Mouse (Mus musculus): ENCODE data around the gene Pla2g3. TPM values are rescaled to one million over a fixed set of nuclear protein-coding genes. Genes with fewer than 3 reads are reported as not detected.

Pla2g3 gene
- total RNA-seq, 1 experiment from 2014 or later = not detected

DNA sequence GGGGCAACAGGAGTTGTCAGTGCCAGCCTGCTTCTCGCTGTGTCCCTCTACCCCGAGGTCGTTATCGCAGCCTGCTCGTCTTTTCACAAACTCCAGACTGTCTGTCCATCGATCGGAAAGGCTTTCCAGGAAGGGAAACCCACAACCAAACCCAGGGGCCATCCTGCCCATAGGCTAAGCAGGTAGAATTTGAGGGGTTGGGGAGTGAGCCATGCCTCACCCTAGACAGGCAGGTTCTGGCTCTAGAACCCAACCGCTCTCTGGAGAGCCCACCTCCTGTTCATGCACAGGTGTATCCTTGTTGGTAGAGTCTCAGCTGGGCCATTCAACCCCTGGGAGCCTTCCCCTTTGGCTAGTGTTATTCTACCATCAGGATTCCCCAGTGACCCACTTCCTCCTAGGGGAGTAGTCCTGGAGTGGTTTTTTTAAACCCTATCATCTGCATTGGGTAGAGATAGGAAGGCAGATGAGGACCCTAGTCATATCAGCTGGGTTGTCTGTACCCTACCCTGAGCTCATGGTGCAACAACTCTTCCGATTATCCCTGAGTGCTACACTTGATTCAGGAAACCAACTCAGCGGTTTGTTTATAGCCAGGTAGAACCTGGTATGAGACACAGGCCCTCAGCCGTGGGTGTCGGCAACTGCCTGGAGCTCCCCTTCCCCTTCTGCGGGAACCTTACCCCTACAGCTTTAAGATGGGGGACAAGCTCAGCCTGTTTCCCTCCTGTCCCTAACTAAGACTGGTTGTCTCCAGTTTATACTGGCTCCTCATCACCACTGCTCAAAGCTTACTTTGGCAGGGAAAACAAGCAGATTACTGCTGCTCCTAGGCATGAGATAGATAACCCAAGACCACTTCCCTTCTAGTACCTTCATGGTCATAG is 30.0 kb downstream of the Pla2g3 start:
- no peak for ATAC-seq (replicated peaks; ENCODE audit: low read depth, poor library complexity, severe bottlenecking)

DNA sequence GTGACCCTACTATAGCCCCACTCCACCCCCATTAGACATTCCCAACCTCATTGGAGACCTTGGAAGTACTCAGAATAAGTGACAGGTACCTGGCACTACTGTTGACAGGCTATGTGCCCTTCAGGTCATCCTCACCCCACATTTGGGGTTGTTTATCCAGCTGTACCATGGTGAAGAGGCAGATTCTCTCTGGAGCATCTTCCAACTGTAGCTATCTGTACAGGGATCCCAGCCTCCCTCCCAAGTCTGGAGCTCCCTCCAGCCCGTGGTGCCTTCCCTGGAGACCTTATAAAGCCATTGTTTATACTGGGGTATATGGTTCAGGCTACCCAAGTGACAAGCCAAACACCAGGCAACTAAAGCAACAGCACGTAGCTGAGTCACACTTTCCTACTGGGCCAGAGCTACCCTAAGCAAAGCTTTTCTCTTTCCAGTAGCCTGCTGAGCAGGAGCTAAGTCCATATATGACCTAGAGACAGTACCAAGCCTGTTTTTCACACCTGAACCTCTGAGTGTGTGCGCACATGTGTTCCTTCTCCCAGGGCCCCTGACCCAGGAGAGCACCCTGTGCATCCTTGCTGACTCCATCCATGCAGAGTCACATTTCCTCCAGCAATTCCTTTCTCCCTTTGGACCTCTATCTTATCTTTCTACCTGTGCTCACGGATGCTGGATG is 31.1 kb downstream of the Pla2g3 start:
- no peak for ATAC-seq (replicated peaks; ENCODE audit: low read depth, poor library complexity, severe bottlenecking)

DNA sequence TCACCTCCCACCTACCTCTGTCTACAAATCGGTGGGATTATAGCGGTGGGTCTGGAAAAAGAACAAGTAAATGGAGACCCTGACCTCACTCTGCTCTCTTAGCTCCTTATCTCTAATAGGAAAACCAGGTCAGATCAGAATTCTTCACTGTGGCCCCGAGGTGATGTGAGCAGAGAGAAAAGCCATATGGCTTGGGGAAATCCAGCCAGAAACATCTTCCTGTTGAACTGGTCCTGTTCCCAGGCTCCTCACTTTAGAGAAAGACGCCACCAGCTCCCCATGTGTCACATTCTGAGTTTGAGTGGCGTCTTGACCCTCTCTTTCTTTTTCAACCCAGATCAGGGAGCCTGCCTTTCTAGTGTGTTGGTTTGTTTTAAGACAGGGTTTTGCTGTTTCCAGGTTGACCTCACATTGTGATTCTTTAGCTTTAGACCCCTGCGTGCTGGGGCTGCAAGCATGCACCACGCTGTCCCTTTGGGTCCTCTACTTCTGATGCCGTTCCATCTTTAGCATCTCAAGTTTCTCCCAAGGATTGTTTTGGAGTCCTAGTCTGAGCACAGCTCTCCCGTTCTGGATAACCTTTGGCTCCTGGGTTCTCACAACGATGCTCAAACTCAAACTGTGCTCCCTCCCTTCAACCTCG is 31.8 kb downstream of the Pla2g3 start:
- no peak for ATAC-seq (replicated peaks; ENCODE audit: low read depth, poor library complexity, severe bottlenecking)

DNA sequence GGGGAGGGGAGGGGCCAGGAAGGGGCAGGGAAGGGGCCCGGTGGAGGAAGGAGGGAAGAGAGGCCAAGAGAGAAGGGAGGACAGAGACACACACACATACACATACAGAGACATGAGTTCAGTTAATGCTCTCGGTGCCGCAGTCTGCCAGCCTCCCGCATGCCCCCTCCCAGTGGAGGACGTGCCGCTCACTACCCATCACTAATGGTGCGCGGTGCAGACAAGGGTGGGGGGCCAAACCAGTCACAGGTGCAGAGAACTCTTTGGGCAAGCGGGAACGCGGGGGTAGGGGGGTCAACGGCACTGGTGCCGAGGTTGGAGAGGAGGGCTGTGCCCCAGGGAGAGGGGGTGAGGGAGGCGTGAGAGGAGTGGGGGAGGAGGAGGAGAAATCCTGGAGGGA is 32.8 kb downstream of the Pla2g3 start:
- no peak for ATAC-seq (replicated peaks; ENCODE audit: low read depth, poor library complexity, severe bottlenecking)

DNA sequence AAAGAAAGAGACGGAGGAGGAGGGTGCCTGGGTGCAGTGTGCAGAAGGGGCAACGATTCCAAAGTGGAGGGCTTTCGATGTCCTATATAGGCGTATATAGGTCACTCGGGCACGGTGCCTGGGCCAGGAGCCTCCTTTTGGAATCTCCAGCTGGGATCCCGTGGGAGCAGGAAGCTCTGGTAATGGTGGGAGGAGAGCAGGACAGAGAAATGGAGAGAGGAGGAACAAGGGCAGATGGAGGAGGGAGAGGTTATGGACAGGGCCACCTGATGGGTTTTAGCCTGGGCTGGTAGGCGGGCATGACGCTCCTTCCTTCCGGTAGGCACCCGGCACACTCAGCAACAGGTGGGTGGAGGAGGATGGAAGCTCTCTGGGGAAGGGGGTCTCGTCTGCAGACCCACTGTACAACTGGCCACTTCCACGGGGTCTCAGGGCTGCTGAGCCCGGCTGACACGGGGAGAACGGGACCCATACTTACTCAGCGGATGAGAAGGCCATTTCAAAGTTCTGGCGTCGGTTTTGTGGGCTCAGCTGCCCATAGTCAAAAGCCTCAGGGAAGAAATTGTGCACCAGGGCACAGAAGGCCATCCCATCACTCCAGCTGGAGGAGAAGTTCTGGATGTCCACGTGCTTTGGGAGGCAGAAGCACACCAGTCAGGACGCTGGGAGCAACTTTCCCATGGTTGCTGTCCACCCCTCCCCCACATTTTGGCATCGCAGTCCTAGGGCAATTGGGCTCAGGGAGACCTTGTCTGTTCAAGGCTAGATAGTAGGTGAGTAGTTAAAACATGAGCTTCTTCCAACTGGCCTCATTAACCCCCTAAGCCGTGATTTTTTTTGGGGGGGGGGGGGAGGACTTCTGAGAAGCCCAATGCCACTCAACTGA is 33.5 kb downstream of the Pla2g3 start:
- no peak for ATAC-seq (replicated peaks; ENCODE audit: low read depth, poor library complexity, severe bottlenecking)

DNA sequence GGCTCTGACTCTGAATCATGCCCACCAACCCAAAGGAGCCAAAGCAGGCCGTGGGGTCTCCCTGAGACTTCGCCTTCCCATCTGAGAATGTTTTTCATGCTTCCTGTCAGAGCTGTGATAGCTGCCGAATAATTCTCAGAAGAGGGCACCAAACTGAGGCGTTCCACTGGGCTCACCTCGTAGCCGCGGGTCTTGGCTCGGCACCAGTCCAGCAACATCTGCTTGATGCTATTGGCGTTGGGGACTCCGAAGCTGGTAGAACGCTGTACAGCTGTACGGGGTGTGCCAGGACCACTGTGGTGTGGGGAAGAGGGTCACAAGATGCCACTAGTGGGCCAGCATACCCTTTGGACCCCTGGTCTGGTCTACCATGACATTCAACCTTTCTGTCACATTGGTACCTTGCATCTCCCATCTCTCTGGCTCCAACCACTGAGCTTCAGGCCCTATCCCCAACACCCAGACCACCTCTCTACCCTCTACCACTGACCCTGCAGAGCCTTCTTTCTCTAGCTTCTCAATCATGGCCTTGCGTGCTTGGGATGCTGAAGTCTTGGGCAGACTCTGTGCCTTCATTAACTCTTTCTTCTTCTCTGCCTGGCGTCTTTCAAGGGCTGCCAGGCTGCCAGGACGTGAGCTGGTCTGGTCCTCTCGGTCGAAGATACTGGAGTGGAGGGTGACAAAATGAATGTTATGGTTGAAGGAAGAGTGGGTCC is 34.4 kb downstream of the Pla2g3 start:
- ATAC-seq (replicated peaks; ENCODE audit: low read depth, poor library complexity, severe bottlenecking) = no peak

DNA sequence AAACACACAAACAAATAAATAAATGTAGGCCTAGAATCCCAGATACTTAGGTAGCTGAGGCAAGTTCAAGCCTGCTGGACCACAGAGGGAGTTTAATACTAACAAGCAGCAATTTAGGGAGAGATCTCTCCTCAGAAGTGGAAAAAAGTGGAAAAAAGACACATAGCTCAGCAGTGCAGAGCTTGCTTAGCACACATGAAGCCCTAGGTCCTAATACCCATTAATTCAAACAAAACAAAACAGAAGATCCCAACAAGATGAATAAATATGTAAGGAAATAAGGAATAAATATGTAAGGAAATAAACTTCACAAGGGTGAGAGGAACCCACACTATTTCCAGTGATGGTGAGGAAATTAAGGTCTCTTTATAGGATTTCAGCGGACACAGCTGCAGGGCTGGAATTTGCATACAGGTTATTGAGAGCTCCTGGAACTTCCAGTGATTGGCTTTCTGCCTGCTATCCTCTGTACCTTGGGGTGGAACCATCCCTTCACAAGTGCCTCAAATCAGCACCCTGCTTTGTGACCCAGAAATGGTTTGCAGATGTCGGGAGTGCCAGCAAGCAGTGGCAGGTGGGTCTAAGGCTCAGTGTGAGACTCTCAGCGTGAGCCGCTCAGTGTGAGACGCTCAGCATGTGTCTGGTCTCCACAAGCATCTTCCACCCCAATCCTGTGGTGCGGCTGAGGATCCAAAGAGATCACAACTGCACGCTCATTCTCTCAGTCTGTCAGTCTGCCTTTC is 35.9 kb downstream of the Pla2g3 start:
- ATAC-seq (replicated peaks; ENCODE audit: low read depth, poor library complexity, severe bottlenecking) = no peak

DNA sequence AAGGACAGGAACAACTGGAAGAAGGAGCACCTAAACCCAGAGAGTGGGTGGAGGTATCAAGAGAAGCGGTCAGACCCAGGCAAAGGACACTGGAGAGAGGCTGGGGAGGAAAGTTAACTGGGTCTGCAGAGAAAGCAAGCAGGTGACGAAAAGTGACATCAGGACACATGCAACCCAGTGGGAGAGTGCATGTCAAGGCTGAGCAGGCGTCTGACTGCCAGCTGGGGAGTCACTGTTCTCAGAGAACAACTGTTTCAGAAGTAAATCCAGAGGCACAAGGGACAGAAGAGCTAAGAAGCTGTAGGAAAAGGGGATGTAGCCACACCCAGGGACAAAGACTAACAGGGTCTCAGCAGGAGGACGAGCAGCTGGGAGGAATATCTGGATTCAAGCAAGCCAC is 37.5 kb downstream of the Pla2g3 start:
- no peak for ATAC-seq (replicated peaks; ENCODE audit: low read depth, poor library complexity, severe bottlenecking)

DNA sequence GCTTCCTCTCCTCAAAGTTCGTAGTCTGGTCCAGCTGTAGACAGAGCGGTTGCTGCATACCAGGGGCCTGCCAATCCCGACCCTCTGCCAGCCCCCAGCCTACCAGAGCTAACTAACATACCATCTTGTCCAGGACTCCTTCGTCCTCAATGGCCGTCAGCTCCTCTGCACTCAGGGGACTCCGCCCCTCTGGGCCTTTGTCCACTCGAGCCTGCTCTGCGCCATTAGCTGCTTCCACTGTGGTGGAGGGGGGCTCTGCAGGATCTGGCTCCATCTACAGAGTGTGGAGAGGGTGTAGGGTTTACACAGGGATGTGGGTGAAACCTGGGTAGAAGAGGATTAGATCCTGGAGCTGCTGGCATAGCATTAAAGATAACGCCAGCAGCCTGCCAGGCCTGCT is 38.1 kb downstream of the Pla2g3 start:
- no peak for ATAC-seq (replicated peaks; ENCODE audit: low read depth, poor library complexity, severe bottlenecking)

DNA sequence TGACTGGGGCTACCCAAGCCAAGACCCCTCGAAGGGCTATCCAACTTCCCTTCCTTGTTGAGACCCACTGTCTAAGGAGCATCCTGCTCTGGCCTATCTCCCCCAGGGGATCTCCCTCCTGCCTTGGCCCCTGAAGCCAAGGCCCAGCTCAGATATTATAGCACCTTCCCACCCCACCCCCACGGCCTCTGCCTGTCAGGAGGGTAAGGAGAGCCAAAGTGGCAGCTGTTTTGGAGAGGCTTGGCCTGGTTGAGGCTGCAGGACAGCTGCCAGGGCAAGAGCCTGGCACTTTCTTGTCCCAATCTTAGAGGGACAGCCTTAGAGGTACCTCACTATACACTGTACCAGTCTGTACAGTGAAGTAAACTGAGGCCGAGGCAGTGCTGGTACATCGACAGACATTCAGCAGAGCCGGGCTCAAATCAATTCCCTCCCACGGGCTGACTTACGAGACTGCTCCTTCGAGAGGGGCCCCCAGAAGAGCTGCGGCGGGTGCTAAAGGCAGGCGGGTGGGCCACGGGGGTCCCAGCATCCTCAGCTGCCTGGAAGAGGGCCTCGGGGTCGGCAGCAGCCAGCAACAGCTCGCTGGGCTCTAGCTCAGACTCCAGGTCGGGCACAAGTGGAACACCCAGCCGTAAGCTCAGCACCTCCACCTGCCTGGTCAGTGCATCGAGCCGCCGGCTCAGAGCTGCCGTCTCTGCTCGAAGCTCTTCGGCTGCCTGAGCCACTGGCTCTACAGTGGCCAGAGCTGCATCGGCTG is 39.1 kb downstream of the Pla2g3 start:
- ATAC-seq (replicated peaks; ENCODE audit: low read depth, poor library complexity, severe bottlenecking) = no peak

DNA sequence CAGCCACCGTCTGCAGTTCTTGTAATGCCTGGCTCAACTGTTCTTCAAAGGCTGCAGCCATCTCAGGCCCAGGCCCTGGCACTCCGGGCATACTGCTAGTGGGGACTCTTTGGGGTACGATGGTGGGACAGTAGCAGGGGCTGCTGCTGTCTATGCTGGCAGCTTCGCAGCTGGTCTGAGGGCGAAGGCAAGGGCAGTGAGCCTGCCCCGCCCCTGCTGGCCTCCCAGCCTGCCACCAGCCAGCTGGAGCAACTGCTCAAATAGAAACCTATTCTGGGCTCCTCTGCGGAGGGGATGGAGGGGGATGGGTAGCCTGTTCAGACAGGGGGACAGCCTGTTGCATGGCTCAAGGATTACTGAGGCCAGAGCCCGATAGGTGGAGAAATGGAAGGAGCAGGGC is 39.7 kb downstream of the Pla2g3 start:
- no peak for ATAC-seq (replicated peaks; ENCODE audit: low read depth, poor library complexity, severe bottlenecking)

DNA sequence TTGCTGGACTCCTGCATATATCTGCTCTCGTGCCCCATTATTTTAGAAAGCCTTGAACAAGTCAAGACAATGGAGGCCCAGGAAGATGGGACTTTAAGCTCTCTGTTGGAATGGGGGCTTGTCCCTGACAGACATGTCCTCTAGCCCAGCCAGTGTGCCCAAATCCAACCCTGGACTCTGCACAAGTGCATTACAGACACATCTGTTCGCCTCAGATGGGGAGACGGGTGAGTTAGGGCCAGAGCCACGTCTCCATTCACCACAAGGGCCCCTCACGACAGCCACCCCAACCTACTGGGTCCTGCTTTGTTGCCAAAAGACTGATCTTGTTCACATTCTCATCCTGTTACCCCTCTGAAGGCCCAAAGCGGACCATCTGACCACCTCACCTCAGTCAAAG is 40.1 kb downstream of the Pla2g3 start:
- ATAC-seq (replicated peaks; ENCODE audit: low read depth, poor library complexity, severe bottlenecking) = no peak

DNA sequence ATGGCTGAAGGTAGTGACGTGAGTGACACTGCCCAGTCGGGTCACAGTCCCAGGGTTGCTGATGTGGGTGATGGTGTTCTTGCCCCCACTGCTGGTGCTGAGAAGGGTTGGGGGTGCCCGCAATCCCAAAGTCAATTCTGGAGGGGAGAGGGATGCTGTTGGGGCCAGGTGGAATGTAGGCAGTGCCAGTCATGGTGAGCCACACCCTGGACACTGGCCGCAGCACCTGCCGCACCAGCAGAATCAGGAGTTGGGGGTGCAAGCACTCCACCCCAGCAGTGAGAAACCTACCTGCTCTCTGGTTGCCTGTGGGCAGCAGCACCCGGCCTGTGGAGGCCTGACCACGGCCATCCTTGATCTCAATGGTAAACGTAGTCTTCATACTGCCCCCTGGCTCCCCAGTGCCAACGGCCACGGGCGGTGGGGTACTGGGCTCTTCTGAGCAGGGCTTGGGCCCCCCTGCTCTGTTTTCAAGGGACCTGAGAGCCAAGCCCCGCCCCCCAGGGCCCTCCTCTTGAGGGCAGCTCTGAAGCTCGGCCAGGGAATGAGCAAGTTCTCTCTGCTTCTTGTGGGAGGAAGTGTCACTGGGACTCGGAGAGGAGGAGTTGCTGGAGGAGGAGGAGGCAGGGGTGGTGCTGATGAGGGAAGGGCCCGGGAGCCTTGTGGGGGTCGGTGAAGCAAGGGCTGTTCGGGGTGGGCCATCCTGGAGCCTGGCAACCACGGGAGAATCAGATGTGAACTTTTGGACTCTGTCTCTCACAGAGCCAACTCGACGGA is 41.6 kb downstream of the Pla2g3 start:
- ATAC-seq (replicated peaks; ENCODE audit: low read depth, poor library complexity, severe bottlenecking) = no peak

DNA sequence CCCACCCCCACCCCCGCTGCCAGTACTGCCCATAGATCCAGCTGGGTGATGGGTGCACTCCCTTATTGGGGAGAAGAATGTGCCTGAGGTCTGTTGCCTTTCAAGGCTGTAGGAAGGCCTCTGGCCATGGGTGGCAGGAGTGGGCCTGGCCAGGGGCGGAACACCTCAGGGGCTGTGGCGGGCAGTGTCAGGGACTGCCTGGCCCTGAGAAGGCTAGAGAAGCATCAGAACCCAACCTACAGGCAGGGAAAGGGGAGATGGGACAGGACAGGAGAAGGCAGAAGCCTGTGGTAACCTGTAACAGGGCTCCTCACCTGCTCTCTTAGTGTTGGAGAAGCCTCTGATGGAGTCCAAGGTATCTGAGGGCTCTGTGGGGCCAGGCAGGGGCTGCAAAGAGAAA is 42.6 kb downstream of the Pla2g3 start:
- ATAC-seq (replicated peaks; ENCODE audit: low read depth, poor library complexity, severe bottlenecking) = no peak

DNA sequence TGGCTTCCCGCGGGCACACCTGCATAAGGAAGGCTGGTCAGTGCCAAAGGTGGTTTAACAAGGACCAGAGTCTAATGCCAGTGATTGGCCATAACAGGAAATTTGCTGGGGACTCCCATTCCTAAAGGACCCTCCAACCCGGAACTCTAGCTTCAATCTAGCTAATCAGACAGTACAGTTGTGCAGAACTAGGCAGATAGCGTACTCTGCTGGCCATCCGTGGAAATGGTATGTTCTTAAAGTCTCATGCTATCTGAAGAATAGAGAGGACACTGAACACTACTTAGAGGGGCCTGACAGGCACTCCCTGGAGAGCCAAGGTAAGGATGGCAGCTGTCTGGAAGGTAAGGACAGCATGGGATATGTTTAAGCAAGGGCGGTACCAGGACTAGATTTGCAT is 43.5 kb downstream of the Pla2g3 start:
- ATAC-seq (replicated peaks; ENCODE audit: low read depth, poor library complexity, severe bottlenecking) = no peak

DNA sequence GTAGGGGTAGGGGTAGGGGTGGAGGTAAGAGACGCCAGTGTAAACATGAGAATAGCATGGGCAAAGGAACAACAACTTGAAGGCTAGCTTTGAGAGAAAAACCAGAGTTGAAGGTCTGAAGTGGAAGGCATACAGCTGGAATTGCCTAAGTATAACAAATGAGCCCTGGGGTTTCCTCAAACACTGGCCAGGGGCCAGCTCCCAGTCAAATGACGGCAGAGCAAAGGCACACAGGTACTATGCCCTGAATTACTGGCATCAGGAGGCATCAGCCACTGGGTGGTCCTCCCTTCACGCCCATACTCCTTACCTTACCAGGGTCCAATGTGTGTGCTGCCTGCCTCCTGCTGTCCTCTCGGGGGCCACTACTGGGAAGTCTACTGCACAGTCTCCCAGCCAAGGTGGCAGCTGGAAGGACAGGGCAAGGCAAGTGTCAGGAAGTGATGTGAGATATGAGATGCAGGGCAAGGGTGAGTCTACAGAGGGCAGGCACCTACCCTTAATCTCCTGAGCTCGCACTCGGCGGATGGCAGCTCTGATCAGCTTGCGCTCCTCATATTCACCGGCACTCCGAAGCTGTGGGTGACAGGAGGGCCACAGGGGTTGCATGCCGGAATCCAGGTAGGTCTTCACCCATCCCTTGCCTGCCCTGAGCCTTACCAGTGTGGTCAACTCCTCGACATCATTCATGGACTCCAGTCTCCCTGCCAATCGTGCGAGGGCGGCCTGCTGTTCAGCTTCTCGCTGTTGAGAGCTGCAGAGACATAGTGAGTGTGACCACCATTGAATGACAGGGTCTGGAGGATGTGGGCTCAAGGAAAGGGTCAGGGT is 44.2 kb downstream of the Pla2g3 start:
- ATAC-seq (replicated peaks; ENCODE audit: low read depth, poor library complexity, severe bottlenecking) = no peak

All from common myeloid progenitor, adult 5-6 weeks (primary cell).